Mouse (Mus musculus): ENCODE data around the gene St5.

DNA sequence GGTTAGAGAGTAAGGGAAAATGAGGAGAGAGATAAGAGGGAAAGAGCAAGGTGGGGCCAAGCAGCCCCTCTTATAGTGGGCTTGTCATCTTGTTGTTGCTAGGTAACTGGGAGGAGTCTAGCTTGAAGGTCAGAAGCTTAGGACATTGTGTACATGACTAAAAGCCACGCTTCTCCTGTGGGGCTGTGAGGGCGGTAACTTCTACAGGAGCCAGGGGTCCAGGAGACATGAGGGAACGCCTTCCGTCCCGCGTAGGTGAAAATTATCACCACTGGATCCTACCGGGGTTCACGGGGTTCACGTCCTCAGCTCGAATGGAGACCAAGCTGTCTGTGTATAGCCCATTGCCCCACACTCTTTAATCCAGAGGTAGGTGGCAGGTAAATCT lies 8.1 kb downstream of the St5 start:
- no peak for TF ChIP-seq POLR2A (IDR thresholded peaks at IDR 0.05; ENCODE audit: low read depth, low read length)
- TF ChIP-seq CTCF (conservative IDR thresholded peaks at IDR 0.05; ENCODE audit: insufficient read depth, insufficient read length, low read depth, low read length) = no peak

Measured in kidney, adult 2 months (tissue).